Mouse (Mus musculus) Muller cell, postnatal 12 days (primary cell): Measurements from ENCODE around the gene Ddx46.
"Not testable (repeated sequence)": the region's sequence is repeated elsewhere in the genome, so short reads cannot be mapped to it uniquely, and the experiment has no call there.

Experiments
- DNase-seq: peaks from one replicate; pipeline ENCODE4 v3.0.0-alpha.2; 2015; ENCODE audit errors: inconsistent ontology term

The Ddx46 gene

DNA sequence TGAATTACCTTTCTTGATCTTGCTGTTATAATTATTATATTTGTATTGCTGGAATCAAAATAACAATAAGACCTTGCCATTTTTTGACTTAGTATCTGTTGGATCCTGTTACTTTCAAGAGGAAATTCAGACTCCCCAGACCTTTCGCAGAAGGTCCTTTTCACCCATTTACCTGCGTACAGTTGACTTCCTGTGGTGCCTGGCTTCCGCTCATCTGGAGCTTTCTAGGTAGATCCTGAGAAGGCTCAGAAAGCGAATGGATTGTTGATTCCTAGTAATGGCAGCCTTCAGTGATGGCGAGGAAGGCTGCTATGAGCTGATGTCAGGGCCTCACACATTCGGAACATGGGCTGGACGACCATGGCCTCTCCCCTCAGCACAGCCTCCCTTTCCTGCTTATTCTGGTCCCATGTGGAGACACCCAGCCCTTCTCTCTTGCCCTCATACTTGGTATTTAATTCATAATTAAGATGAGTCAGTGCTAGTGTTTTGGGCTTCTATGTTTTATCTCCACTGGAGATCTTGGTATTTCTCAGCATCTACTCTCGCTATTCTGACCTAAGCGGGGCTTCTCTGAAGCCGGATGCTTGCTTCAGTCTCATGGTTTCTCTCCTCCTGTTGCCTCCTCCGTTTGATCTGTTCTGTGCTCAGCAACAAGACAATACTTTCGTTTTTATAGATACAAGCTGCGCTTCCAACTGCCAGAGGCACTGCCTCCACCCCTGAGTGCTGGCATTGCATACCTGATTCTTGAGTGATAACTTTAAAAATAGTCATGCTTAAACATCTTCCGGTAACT is 1.6 kb downstream of the Ddx46 start:
- no peak for DNase-seq

DNA sequence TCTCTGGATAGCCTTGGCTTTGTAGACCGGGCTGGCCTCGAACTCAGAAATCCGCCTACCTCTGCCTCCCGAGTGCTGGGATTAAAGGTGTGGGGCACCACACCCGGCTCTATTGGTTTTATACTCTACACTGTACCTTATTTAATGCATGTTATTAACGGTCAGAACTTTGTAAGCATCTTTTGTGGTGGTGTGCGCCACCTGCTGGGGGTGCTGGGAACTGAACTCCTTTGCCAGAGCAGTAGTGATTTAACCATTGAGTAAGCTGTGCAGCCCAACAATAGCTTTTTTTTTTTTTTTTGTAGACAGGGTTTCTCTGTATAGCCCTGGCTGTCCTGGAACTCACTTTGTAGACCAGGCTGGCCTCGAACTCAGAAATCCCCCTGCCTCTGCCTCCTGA is 5.7 kb downstream of the Ddx46 start:
- DNase-seq: peak; percentile 77

DNA sequence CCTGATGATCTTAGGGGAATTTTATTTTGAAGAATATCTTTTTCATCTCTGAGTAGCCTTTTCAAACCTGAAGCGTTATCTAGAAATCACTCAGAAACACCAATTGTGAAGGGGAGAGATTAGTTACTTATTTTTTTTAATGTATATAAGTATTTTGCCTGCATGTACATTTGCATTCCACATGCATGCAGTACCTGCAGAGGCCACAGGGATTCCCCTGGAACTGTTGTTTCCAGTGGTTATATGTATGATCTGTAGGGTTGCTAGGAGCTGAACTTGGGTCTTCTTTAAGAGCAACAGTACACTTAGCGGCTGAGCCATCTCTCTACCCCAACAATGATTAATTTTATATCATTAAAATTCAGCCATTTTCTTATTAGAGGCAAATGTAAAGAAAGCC is 9.7 kb downstream of the Ddx46 start:
- no peak for DNase-seq

DNA sequence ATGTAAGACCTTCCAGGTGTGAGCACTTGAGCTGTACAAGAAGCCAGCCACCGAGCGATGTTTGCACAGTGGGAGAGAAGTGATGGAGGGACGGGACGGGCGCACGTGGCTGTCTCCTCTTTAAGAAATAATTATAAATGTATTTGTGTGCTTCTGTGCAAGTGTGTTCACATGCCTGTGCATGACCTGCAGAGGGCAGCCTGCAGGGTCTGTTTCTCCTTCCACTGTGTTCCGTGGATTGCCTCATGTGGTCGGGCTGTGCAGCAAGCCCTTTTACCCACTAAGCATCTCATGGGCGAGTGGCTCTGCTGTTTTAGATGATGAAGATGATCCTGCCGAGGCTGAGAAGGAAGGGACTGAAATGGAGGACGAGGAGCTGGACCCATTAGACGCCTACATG is 15.3 kb downstream of the Ddx46 start:
- DNase-seq: no peak

DNA sequence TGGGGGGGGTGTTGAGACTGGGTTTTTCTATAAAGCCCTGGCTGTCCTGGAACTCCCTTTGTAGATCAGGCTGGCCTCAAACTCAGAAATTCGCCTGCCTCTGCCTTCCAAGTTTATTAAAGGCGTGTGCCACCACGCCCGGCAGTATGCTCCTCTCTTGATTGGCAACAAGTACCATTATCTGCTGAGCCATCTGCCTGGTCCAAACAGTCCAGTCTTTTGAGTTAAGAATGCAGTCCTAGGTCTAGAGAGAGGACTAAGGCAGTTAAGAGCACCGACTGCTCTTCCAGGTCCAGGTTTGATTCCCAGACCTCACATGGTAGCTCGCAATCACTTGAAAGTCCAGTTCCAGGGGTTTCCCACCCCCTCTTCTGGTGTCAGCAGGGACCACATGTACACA is 16.2 kb downstream of the Ddx46 start:
- DNase-seq: no peak

DNA sequence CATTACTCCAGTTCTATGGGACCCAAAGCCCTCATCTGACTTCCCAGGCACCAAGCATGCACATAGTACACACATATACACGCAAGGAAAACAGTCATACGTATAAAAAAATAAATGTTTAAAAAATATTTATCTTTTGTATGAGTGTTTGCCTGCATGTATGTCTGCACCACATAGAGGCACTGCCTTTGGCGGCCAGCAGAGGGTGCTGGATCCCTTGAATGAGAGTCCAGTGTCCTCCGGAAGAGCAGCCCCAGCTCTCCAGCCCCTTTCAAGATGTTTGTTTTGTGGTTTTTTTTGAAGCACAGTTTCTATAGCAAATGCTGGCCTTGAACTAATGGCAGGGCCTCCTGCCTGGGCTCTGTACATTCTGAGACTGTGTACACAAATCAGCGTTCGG is 33.7 kb downstream of the Ddx46 start:
- DNase-seq: no peak

DNA sequence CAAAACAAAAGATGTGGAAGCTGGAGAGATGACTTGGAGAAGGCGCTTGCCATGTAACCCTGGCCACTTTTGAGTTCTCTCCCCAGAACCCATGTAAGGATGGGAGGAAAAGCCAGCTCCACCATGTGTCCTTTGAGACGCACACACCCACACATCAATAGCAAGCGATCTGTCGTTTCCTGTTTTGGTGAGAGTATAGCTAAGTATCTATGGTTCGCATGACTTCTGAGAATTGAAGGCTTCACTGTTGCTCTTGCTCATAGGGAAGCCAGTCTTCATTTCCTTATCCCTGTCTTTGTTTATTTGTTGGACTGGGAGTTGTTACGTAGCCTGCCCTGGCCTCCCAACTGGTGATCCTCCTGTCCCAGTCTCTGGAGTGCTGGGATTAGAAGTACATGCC is 37.9 kb downstream of the Ddx46 start:
- DNase-seq: no peak

DNA sequence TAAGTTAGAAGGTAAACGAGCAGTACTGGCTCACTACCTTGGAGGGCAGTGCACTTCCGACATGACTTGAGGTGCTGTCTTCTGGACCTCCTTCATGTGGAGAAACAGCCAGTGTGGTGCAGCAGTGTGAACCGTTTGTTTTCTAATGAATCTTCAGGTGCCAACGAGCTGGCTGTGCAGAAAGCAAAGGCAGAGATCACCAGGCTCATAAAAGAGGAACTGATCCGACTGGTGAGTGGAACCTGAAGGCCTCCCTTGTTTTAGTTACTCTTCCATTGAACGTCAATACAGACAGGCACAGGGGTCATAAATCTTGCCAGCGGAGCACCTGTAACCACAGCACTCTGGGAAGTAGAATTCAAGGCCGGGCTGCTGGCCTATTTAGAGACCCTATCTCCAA is 42.5 kb downstream of the Ddx46 start:
- DNase-seq: no peak

DNA sequence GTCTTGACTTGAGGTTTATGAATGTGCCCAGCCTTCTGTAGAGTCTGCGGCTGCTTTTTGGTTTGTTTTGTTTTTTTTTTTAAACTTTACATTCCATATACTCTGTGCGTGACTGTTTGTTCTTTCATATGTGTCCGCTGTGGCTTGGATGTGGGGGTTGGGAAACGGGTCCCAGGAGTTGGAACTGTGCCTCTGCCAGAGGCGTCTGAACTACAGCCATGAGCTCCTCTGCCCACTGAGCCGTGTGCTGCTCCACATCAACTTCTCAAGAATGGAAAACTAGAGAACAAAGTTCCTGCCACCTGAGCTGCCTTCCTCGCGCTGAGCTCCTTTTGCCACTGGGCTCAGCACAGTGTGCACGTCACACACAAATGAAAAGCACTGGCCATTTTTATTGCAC is 47.4 kb downstream of the Ddx46 start:
- no peak for DNase-seq

DNA sequence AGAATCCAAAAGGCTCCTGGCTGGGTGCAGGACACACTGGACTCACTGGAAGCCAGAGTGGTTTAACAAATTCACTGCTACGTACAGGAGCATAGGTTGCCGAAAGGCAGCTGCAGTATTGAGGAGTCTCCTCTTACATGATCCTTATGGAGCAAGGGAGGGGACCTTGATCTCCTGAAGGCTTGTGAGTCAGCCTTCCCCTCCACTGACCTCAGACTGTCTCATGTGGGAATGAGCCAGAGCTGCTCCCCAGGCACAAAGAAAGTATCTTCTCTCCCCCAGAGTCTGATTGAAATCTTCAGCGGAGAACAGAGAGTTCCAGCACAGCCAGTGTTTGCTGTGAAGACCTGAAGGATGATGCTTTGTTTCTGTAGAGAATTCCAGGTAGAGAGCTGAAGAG is 48.8 kb downstream of the Ddx46 start:
- DNase-seq: no peak

DNA sequence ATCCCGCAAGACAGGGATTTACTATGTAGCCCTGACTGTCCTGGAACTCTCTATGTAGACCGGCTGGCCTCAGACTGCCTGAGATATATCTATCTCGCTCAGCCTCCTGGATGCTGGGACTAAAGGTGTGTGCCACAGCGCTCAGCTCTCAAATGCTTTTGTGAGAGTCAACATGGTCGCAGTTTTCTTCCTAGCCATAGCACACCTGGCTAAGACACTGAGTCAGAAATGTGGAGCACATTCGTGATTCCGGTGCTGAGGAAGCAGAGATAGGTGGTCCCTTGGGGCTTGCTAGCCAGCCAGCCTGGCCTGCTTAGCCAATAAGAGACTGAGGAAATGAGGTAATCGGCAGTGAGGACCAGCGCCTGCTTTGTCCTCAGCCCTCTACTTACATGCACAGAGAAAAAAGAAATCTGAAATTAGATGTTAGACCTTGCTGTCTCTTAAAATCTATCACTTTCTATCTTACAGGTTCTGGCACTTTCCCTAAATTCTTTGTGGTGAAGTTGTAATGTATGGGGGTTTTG is 51.3 kb downstream of the Ddx46 start:
- DNase-seq: no peak

DNA sequence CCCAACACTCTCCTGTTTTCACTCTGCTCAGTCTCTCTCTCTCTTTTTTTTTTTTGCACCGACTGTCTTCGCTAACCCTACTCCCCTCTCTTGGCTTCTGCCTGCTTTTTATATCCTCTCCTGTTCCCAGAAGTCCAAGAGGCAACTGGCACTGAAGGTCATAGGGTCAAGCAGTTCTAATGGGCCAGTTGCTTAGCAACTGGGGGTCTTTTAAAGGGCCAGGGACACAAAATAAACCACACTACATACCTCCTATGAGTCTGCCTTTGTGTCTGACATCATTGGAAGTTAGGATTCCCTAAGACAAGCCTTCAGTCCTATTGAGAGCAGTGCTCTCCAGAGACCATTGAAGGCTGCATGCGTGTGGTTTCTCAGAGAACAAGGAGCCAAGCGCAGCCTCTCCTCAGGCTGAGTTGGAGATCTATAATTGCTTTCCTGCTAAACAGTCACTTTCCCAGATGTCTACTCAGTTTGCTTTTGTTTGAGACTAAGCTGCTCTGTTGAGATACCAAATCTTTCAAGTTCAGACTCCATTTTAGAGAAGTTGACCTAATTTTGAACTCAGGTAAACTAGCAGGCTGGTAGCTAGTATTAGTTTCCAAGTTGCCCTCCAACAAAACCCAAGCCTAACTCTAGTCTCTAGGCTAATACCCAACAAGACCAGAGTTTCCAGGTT is 53.2 kb downstream of the Ddx46 start:
- DNase-seq: no peak

DNA sequence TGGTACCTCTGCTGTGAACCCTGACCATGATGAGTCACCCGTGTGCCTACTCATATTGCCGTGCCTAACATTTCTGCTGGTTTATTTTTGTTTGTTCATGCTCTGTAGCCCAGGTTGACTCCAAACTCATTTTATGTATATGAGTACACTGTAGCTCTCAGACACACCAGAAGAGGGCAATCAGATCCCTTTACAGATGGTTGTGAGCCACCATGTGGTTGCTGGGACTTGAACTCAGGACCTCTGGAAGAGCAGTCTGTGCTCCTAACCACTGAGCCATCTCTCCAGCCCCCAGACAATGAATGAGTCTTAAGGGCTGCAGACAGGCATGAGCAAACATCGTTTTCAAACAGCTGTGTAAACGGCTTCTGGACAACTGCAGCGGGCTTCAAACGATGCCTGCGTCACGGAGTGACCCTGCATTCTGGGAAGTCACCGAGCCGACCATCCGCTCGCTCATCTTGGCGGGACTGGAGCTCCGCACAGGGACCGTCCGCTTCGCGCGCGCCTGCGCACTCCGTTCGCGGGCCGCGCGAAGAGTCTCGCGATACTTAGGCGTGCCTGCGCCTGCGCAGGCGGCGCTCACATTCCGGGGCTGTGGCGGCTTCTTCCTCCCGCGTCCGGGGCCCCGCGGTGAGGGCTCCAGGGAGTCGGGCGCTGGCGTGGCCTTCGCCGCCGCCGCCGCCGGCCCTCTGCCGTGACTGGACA is 57.9 kb downstream of the Ddx46 start, which contains the start of gene B230219D22Rik:
B230219D22Rik (plus strand) TSS at position 590 of the 708 bp plus-strand sequence.
- peak; percentile 95 for DNase-seq

DNA sequence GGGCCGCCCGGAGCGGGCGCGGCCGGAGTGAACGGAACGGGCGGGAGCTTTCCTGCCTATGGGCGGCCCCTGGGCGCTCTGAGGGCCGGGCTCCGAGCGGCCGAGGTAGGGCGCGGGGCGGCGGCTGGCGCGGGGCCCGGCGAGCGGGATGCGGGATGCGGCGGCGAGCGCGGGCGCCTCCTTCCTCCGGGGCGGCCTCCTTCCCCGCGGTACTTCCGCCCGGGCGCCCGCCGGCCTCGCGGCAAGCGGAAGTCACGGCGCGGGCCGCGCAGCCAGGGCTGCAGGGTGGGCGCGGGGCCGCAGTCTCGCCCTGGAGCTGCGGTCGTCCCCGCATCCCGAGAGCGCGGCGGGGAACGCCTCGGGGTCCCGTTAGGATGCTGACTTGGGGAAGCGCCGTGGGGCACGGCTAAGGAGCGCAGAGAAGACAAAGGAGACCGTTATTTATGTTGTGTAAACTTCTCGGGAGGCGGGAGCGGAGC is 58.5 kb downstream of the Ddx46 start:
- no peak for DNase-seq

DNA sequence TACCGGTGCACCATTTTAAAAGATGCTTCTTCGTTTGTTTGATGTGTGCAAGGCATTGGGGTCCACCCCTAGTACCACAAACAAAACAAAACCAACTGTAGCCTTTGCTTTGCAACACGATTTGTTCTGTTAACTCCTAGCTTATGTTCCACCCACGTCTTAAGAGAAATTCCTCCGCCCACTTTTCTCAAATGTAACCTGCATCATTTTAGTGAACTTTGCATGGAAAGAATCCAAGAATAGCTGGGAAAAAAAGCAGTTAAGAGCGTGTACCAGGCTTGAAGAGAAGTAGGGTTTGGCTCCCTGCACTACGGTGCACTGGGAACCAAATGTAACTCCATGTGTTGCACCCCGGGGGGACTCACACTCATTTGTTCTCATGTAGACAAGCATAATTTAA is 59.3 kb downstream of the Ddx46 start:
- peak; percentile 17 for DNase-seq

DNA sequence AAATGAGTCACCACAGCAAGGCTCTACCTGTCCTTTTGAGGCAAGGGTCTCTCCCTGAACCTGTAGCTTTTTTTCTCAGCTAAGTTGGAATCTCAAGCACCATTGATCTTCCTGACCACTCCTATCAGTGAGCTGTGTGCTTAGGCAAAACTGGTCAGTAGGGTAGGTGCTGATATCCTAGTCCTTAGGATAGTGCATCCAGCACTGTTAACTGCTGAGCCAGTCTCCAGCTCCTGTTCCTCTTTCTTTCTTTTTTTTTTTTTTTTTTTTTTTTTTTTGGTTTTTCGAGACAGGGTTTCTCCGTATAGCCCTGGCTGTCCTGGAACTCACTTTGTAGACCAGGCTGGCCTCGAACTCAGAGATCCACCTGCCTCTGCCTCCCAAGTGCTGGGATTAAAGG is 61.2 kb downstream of the Ddx46 start:
- not testable (repeated sequence) for DNase-seq

DNA sequence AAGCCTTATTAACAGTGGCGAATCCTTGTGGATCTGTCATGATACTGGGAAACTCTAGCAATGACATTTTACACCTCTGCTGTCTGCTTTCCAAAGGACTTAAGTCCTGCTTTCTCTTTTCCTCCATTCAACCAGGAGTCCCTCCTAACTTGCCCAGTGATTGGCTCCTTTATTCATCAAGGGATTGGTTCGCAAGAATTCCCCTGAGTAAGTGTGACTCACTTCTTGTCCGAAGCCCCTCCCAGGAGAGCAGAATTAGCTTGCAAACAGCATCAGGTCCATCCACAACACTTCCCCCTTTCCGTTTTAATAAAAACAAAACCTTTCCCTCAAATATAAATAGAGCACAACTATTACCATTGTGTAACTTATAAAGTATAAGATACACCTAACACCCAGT is 69.5 kb downstream of the Ddx46 start:
- no peak for DNase-seq

DNA sequence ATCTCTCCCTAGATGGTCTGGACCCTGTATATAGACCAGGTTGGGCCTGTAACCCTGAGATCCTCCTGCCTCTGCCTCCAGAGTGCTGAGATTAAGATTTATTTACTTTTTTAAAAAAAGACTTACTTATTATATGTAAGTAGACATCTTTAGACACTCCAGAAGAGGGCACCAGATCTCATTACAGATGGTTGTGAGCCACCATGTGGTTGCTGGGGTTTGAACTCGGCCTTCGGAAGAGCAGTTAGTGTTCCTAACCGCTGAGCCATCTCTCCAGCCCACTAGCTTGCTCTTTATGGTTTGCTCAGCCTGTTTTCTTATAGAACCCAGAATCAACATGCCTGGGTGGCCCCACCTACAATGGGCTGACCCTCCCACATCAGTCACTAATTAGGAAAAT is 78.0 kb downstream of the Ddx46 start:
- no peak for DNase-seq

DNA sequence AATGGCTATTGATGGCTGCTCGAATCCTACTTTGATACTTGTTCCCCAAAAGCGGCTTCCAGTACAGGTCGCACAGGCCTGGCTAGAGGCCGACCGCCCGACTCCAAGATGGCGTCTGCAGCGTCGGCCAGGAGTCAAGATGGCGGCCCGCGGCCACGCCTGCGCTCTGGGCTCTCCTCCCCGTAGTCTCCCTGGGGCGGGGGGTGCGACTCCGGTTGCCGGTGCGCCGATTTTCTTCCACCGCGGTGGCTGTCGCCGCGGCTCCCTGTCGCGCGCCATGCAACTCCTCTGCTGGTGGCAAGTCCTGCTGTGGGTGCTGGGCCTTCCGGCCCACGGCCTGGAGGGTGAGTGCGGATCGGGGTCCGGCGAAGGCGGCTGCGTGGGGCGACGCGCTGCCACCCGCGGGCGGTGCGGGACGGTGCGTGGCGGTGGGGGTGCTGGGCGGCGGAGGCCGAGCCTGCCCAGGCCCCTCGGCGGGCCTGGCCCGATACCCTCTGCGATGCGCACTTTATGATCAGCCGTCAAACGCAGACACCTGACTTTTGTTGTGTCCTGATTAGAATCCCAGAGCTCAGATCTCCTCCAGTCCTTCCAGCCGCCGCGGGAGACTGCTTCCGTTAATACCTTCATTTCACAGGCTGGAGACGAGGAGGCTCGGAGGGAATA is 79.8 kb downstream of the Ddx46 start, which contains the start of gene Txndc15:
Txndc15 (plus strand) TSS at position 150 of the 666 bp plus-strand sequence.
- peak; percentile 86 for DNase-seq

DNA sequence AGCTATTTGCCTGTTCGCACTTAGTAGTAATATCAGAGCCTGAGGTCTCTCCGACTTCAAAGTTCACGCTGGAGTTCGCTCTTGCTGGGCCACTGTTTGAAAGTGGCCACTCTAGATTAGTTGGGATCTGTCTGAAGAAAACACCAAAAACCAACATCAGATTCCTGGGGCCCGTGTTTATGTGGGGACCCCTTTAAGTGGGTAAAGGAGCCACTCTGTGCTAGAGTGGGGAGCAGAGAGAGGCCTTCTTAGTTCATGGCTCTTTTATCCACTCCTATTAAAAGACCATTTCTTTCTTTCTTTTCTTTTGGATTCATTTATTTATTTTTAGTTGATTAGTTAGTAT is 80.3 kb downstream of the Ddx46 start:
- DNase-seq: no peak

DNA sequence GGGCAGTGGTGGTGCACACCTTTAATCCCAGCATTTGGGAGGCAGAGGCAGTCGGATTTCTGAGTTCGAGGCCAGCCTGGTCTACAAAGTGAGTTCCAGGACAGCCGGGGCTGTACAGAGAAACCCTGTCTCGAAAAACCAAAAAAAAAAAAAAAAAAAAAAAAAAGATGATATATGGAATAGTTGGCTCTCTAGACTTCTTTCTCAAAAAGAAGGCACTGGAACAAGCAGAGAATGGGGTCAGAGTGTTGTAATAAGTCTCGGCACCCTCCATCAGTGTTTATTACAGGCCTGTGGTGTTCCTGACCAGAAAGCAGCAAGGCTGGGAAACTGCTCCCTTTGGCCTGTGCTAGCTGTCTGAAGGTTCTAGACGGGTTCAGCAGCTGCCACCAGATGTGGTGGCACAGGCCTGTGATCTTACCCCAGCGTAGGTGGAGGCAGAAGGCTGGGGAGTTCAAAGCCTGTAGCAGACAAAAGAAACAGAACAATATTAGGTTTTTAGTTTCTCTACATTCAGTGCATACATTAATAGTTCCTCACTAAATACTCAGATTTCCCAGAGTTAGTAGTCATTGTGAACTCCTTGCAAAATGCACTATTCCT is 81.2 kb downstream of the Ddx46 start:
- no peak for DNase-seq
